Mouse (Mus musculus) cerebellum, postnatal 14 days (tissue): ENCODE measurements at regions not wholly inside any gene's neighbourhood (a gene's known extent, or its start where the extent isn't known, plus 50 kb on each side); places are given as distances from the start of the nearest gene placed in this dataset.

ENCODE experiments used
- DNase-seq, 2 experiments: peaks; one replicate each; pipeline ENCODE4 v3.0.0; 2021; ENCODE audit warnings: mixed read lengths in 2 of 2

GRCm38 (mm10) chr2:64706646-64707177 lies 318.1 kb downstream of the Grb14 start:
- no peak for DNase-seq

GRCm38 (mm10) chr2:64695974-64696373 lies 328.8 kb downstream of the Grb14 start:
- DNase-seq = no peak

DNA sequence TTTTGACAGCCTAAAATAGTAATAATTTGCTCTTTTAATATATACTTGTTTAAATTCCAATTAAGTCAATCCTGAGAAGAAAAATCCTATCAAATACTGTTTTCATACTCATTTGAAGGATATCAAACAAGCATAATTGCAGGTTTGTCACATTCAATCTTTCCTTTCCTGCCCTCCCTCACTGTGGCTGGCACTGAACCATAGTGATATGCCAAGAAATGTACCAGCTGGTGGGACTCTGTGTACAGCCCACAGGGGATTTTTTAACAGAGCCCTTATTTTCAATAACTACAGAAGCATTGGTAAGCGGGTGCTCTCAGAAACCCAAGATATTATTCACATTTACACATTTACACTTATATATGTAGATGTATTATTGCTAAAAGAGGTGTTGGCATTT lies 333.3 kb downstream of the Grb14 start:
- peak; percentile 71 to 75 for DNase-seq

DNA sequence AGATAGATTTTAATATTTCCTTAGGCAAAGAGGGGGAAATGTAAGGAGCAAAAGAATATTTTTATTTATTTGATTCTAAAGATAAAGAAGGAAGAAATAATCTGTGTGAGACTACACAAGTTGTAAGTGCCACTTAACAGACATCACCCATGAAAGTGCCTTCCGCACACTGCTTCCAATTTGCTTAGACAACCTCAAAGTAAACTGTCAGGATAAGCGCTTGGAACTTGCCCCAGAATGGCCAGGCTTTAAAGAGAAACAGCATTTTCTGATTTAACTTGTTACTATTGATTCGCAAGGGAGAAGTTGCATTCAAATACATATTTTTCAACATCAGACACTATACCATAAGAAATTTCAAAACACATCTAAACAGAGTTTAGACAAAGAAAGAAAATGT lies 333.8 kb downstream of the Grb14 start:
- DNase-seq = peak; percentile 19 to 41

GRCm38 (mm10) chr2:64686781-64687180 lies 338.0 kb downstream of the Grb14 start:
- peak; percentile 34 to 62 for DNase-seq

GRCm38 (mm10) chr2:64649614-64650013 lies 375.2 kb downstream of the Grb14 start:
- DNase-seq = no peak

- DNase-seq = no peak
Measured at GRCm38 (mm10) chr2:64616931-64617330, 407.9 kb downstream of the Grb14 start.

GRCm38 (mm10) chr2:64606864-64607263 lies 417.9 kb downstream of the Grb14 start:
- no peak for DNase-seq

DNA sequence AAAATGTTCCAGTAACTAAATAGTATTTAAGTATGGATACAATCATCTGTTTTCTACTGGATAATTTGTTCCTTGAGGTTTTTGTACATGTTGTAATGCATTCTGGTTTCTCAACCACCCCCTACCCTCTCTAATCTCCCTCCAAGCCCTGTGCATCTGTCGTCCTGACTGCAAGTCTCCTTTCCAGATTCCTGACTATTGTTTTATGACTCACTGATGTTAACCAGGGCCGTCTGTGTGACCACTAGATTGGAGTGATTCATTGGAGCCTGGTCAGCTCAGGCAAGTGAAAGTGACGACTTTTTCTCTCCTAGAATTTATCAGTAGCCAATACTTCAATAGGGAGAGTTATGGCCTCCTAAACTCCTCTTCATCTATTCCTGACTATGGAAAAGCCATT lies 442.5 kb downstream of the Grb14 start:
- DNase-seq = no peak

GRCm38 (mm10) chr2:64536032-64536431 lies 438.2 kb upstream of the Fign start:
- no peak for DNase-seq

GRCm38 (mm10) chr2:64535351-64535851 lies 437.6 kb upstream of the Fign start:
- no peak for DNase-seq

DNA sequence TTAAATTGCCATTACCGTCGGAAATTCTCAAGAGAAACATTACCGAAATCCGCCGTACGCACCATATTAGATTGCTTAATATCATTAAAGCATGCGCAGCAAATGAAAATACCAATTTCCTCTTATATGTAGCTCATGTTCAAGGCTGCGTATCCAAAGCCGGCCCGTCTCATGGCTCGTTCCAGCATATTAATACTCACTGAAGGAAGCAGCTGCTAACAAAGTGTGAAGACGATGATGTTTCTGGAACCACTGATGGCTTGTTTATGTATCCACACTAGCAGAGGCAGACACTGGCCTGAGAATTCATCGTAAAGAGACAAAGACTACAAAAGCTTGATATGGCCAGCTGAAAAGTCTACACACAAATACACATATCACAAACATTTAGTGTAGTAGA lies 437.0 kb upstream of the Fign start:
- DNase-seq = no peak

GRCm38 (mm10) chr2:64534344-64534743 lies 436.5 kb upstream of the Fign start:
- no peak for DNase-seq

- no peak for DNase-seq
Measured at GRCm38 (mm10) chr2:64522722-64523121, 424.9 kb upstream of the Fign start.

DNA sequence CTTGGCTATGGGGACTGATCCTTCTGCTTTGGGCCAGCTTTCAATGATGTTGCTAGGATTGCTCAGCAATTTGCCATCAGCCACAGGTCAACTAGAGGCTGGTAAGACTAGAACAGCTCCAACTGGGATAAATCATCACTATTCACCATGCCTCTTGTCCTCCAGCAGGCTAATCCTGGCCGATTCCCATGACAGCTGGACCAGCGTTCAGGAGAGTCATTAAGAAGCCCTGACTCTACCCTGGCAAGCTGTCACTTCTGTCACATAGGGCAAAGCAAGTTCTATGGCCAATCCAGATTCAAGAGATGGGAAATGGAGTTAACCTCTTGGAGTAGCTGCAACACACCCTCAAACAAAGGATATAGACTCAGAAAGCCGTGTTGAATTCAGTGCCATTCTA lies 424.4 kb upstream of the Fign start:
- no peak for DNase-seq

DNA sequence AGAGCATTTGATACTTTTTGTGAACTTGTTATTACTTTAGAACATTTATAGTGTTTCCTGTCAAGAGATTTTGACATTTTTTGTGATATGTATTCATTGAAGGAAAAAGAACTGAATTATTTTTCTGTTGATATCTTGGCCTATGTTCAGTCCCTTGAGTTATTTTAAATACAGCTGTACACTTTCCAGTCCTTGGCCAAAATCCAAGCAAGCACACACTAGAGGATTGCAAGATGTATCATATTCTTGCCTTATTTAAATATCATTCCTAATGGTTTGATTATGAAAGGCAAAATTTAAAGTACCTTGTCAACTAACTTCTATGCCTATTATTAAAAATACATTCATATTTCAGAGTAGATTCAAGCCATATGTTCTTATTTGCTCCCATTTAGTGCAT lies 397.9 kb upstream of the Fign start:
- DNase-seq = no peak

DNA sequence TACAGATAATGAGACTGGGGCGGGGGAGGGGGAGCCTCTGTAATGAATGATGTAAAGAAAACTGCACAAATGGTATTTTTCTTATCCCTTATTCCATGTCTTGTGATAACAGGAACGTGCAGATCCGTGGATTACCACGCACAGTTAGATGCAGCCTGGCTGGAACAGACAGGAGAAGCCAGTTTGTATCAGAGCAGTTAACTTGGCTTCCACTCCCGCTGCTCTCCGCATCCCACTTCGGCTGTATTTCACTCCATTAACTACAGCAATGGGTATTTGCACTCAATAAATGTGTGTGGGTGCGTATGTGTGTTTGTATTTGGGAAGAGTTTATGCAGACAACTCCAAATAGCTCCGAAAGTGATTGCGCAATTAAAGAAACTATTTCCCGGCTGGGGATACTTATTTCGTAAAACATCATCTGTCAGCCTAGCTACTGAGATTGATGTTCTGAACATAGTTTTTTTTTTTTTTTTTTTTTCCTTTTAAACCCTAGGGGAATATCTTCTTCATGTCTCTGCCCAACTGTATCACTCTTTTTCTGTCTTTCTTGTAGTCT lies 368.7 kb upstream of the Fign start:
- no peak for DNase-seq

DNA sequence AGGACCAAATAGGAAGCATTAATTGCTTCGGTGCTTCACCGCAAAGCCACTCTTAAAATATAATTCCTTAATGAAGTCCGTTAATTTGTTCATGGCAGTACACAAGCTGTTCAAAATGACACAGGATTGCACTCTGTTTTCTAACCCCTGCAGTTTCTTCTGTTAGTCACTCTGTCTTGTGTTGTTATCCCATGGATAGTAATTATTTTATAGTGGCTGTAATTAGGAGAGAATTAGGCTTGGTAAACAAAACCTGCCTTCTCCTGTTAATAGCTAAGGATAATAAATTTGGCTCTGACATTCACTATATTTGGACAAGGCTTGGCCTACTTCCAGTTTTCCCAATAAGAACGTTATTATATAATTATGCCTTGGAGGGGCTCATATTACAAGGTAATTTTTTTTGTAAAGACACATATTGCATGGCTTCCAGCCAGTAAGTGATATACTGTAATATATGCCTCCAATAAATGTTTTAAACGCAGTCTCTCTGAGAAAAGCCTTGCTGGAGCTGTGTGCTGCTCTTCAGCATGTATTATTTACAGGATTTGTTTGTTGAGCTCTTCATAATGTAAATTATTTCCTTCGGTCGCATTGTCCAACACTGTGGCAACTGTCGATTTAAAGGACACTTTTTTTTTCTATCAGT lies 364.8 kb upstream of the Fign start:
- no peak for DNase-seq

DNA sequence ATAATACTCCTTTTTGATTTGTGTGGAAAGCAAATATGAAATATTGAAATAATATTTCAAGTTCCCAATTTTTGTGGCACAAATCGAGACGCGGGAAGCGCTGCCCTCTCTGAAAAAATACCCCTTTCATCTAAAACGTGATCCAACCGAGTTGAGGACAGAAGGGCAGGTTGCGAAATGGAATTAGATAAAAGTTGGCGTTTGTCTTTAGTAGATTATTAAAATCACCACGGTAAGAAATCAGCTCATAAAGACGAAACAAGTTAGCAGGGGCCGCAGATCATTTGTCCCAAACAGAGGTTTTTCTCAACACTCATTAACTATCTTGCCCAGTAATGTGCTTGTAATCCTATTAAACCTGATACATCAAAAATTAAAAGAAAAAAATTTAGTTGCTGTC lies 364.2 kb upstream of the Fign start:
- DNase-seq = no peak

DNA sequence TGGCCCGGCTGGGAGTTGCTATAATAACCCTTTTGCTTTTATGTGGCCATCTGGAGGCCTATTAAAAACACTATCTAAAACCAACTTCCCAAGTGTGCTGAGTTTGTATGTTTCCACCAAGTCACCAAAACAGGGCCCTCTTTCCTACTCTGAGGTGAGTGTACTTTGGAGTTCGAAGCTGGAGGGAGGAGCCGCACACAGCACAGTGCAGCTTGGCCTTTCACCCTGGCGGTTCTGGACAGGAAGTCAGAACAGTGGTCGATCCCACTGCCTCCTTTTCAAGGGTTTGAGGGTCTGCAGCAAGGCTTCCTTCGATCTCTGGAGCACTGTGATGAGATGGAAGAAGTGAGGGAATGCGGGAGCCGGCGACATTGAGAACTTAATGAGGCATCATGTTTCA lies 363.8 kb upstream of the Fign start:
- DNase-seq = no peak

GRCm38 (mm10) chr2:64458171-64458570 lies 360.3 kb upstream of the Fign start:
- DNase-seq = peak; percentile 35 to 67

DNA sequence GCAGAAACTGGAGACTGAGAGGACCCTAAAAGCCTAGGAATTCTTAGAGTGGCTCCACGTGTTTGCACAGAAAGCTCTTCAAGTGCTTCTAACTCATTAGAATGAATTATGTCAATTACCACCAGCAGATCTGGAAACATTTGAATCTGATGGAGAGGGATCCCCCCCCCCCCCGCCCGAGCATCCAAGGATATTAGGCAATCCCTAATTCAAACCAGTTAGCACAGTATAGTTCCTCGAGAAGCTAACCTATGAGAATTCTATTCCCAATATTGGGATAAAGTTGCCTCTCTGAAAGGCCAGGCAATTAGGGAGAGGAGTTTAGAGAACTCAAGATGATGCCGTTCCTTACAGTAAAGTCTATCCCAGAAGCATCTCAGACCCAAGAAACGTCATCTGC lies 354.9 kb upstream of the Fign start:
- no peak for DNase-seq

DNA sequence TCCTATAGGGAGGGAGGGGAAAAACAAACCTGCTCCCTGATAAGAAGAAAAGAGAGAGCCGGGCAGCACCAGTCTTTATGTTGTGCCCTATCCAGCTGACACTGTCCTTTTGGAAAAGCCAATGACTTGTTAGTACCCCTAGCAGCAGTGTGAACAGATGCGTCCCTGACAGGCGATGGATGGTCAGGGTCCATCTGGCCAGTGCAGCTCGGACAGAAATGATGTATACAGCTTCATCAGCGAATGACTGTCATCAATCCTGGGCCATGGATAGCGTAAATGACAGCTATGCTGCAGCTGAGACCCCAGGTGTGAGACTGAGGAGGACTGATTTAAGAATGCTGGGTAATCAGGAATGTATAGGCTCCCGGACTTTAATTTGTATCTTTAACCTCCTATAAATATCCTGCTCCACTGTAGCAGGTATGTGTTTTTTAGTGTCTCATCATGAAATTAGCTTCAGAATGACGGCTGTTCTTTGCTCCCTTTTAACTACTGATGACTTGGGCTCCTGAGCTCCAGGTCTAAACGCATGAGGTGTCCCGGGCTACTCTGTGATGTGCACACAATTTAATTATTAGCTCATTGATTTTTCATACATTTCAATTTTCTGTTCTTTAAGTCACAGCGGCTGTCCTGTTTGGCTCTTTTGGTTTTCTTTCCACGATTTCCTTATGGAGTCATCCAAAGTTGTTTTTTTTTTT lies 353.9 kb upstream of the Fign start:
- DNase-seq = no peak

DNA sequence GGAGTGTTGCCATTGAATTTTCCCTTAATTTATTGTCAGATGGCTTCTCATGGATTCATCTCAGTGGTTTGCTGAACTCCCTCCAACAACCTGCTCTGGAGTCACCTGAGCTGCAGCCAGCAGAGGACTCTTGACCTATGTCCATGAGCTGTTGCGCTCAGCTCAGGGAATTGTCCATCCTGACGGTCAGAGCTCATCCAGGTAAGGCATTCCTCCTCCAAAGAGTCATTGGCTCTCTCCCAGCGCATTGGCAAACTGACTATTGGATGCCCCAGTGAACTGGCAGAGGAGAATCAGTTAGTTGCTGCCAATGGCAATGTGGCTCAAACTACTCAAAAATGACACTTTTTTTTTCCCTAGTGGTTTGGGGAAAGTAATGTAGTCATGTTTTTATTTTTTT lies 345.3 kb upstream of the Fign start:
- DNase-seq = peak; percentile 81 to 94
